Mouse (Mus musculus) E14TG2a.4 (cell line): ENCODE measurements around the gene Olfr665.

ENCODE experiments used
- CTCF ChIP-seq: conservative IDR thresholded peaks from 2 replicates; pipeline ENCODE4 v1.5.1; 2014; ENCODE audit warnings: low read length
- POU5F1 ChIP-seq: IDR thresholded peaks from 2 replicates; pipeline ENCODE4 v1.6.1; 2014; ENCODE audit warnings: low read length, borderline replicate concordance

GRCm38 (mm10) chr7:104842503-104842902 is 35.3 kb upstream of the Olfr665 start, which contains the start of gene Usp17lb:
- no peak for TF ChIP-seq CTCF
- no peak for TF ChIP-seq POU5F1
